Mouse (Mus musculus): ENCODE results near the gene Tenm4.

Gene Tenm4

GRCm38 (mm10) chr7:96806561-96806960, 635.5 kb downstream of the Tenm4 start:
- in situ Hi-C loops (cut with MboI, MseI), result no loop called here

GRCm38 (mm10) chr7:96807281-96808058, 636.4 kb downstream of the Tenm4 start:
- in situ Hi-C loops (cut with MboI, MseI), result no loop called here

GRCm38 (mm10) chr7:96808059-96808646, 637.1 kb downstream of the Tenm4 start:
- in situ Hi-C loops (cut with MboI, MseI), result no loop called here

- in situ Hi-C loops (cut with MboI, MseI), result no loop called here
Observed at GRCm38 (mm10) chr7:96811691-96812090, 640.6 kb downstream of the Tenm4 start.

- in situ Hi-C loops (cut with MboI, MseI), result no loop called here
Observed at GRCm38 (mm10) chr7:96813036-96813435, 642.0 kb downstream of the Tenm4 start.

GRCm38 (mm10) chr7:96813497-96814400, 642.7 kb downstream of the Tenm4 start:
- in situ Hi-C loops (cut with MboI, MseI), result no loop called here

GRCm38 (mm10) chr7:96814581-96814980, 643.5 kb downstream of the Tenm4 start:
- in situ Hi-C loops (cut with MboI, MseI), result no loop called here

- in situ Hi-C loops (cut with MboI, MseI), result no loop called here
Observed at GRCm38 (mm10) chr7:96817030-96817674, 646.1 kb downstream of the Tenm4 start.

- in situ Hi-C loops (cut with MboI, MseI), result no loop called here
Observed at GRCm38 (mm10) chr7:96818236-96818916, 647.3 kb downstream of the Tenm4 start.

GRCm38 (mm10) chr7:96819538-96819937, 648.5 kb downstream of the Tenm4 start:
- in situ Hi-C loops (cut with MboI, MseI), result no loop called here

GRCm38 (mm10) chr7:96820343-96820742, 649.3 kb downstream of the Tenm4 start:
- in situ Hi-C loops (cut with MboI, MseI), result no loop called here

GRCm38 (mm10) chr7:96826101-96826500, 655.1 kb downstream of the Tenm4 start:
- in situ Hi-C loops (cut with MboI, MseI), result no loop called here

- in situ Hi-C loops (cut with MboI, MseI), result no loop called here
Observed at GRCm38 (mm10) chr7:96826672-96827071, 655.6 kb downstream of the Tenm4 start.

- in situ Hi-C loops (cut with MboI, MseI), result no loop called here
Observed at GRCm38 (mm10) chr7:96832551-96832950, 661.5 kb downstream of the Tenm4 start.

GRCm38 (mm10) chr7:96833012-96833411, 662.0 kb downstream of the Tenm4 start:
- in situ Hi-C loops (cut with MboI, MseI), result no loop called here

- in situ Hi-C loops (cut with MboI, MseI), result no loop called here
Observed at GRCm38 (mm10) chr7:96834681-96835289, 663.7 kb downstream of the Tenm4 start.

- in situ Hi-C loops (cut with MboI, MseI), result no loop called here
Observed at GRCm38 (mm10) chr7:96835313-96835712, 664.3 kb downstream of the Tenm4 start.

GRCm38 (mm10) chr7:96838271-96838841, 667.3 kb downstream of the Tenm4 start:
- in situ Hi-C loops (cut with MboI, MseI), result no loop called here

- in situ Hi-C loops (cut with MboI, MseI), result no loop called here
Observed at GRCm38 (mm10) chr7:96838926-96839325, 667.9 kb downstream of the Tenm4 start.

- in situ Hi-C loops (cut with MboI, MseI), result no loop called here
Observed at GRCm38 (mm10) chr7:96839586-96839985, 668.5 kb downstream of the Tenm4 start.

Data from T-helper 2 cell (primary cell).